Mouse (Mus musculus) R1 (cell line): Measurements from ENCODE around the gene Tmem221.
A peak's percentile ranks its signal among the peaks of the same experiment; 100 is the strongest.

Source experiments
- DNase-seq: peaks from one replicate; pipeline ENCODE4 v3.0.0-alpha.2; 2018; ENCODE audit warnings: low read depth, low spot score

The Tmem221 gene

GRCm38 (mm10) chr8:71552770-71553169 lies 5.9 kb downstream of the Tmem221 start:
- no peak for DNase-seq

DNA sequence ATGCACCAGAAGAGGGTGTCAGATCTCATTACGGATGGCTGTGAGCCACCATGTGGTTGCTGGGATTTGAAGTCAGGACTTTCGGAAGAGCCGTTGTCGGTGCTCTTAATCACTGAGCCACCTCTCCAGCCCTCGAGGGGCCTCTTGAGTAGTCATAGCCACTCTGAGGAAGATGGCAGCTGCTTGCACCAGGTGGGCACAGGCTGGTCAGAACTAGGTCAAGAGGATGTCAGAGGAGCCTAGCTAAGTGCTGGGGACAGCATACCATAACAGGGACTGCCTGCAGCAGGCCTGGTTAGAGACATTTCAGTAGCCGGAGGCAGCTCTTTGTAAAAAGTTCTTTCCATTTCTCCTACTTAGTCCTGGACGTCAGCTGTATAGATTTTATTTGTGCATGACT lies 7.9 kb downstream of the Tmem221 start:
- DNase-seq, result no peak

GRCm38 (mm10) chr8:71547590-71547989 lies 11.1 kb downstream of the Tmem221 start:
- DNase-seq, result no peak

DNA sequence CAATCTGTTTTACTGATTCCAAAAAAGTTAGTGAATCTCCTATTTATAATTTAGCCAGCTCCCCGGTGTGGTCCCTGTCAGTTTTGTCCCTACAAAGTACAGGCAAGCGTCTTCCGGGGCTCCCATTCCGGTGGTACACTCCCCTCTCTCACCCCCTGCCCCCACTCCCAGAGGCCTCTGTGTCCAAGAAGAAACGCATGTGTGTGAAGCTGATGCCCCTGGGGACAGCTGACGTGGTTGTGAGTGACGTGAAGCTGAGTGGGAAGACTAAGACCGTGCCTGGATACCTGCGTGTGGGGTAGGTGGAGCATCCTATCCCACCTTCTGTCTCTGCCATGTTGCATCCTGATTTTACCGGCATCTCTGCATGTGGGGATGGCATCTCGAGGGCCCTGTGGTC lies 13.6 kb downstream of the Tmem221 start:
- DNase-seq, result no peak

DNA sequence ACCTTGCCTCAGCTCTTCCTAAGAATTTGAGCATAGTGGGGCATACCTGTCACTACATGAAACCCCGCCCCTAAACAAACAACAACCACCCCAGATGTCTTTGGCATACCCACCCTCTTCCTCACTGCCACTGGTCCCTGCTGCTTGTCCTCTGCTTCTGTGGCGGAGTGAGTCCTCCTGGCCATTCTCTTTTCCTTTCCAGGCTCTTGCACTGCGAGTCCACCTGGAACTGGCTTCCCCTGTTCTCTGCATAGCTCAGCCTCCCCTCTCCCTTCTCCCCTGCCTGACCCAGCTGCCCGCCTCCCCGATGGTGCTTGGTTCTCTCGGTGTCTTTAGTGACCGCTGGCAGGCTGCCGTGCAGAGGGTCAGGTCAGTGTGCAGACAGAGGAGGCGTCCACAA lies 14.9 kb downstream of the Tmem221 start:
- no peak for DNase-seq

- peak; percentile 100 for DNase-seq
Observed at GRCm38 (mm10) chr8:71542632-71543343, 15.9 kb downstream of the Tmem221 start, which contains the start of gene Mvb12a. Gene Mvb12a (plus strand): TSS chr8:71542922.

DNA sequence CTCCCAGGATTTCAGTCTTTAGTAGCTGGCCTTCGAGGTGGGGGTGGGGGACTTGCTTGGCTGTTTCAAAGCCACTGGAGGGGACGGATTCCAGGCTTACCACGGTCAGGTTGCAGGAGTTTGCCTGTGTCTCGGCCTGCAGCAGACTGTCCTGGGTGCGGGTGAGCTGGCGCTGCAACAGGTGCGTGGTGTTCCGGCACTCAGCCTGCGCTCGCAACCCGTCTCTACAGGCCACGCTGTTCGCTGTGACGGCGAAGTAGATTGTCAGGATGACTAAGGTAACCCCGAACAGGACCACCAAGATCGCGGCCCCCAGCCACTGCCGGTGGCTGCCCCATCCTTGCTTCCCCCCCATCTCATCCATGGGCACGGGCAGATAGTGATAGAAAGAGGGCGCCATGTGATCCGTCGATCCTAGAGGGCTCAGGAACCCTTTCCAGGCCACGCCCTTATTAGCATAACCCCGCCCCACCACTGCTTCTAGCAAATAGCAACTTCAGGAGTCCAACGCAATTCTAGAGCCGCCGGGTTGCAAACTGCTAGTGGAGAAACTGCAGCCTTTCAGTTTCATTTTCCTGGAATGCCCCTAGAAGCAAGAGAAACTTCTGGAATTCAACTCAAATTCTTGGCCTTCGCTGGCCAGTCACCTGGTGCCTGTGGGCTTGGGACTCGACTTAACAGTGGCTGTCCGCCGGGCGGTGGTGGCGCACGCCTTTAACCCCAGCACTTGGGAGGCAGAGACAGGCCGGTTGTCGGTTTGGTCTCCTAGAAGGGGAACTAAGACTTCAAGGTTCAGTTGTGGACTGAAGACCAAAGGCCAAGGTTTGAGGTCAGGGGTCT lies 21.4 kb downstream of the Tmem221 start, which contains the start of gene Bst2:
Gene Bst2 (minus strand): TSS at position 429 of the 840 bp plus-strand sequence.
- peak; percentile 97 for DNase-seq

DNA sequence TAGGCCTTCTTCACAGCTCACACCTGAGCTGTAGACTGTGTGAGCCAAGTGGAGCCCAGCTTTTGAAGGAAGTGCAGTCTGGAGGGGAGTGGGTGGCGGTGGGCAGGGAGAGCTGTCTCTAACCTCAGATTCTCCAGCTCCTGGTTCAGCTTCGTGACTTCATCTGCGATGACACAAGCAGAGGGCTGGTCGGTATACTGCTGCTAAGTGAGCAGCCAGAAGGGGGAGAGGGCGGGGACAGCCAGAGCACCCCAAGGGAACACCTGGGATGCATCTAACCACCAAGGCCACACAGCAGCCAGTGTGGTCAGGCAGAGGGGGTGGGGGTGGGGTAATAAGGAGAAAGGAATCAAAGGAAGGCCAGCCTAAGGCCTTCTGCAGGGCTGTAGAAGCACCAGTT lies 23.0 kb downstream of the Tmem221 start:
- DNase-seq, result no peak

- DNase-seq, result no peak
Observed at GRCm38 (mm10) chr8:71534263-71534810, 24.3 kb downstream of the Tmem221 start.

GRCm38 (mm10) chr8:71530735-71531467 lies 27.8 kb downstream of the Tmem221 start:
- DNase-seq, result peak; percentile 89

DNA sequence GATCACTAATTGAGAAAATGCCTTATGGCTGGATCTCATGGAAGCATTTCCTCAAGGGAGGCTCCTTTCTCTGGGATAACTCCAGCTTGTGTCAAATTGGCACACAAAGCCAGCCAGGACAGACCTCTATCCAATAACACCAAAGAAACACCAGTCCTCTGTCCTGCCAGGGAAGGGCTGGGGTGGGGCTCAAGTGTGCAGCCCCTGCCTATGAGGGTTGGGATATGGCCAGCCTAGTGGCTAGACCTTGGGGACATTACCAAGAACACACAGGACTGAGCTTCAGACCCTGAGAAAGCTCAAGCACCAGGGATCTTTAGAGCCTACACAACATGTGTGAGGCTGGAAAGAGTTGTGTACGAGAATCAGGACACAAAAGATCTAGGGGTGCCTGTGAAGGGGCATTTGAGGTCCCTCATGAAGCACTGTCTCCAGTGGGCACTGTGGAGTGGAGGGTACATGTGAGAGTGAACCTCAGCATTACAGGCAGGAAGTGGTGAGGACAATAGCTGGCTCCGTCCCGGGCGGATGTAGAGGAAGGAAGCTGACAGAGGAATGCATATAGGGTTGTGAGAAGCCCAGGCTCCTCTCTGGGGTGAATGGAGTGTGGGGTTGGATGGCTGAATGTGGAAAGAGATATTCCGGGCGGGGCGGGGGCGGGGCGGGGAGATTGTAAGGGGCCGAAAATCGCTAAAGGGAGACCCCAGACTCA lies 30.2 kb downstream of the Tmem221 start:
- peak; percentile 76 for DNase-seq

DNA sequence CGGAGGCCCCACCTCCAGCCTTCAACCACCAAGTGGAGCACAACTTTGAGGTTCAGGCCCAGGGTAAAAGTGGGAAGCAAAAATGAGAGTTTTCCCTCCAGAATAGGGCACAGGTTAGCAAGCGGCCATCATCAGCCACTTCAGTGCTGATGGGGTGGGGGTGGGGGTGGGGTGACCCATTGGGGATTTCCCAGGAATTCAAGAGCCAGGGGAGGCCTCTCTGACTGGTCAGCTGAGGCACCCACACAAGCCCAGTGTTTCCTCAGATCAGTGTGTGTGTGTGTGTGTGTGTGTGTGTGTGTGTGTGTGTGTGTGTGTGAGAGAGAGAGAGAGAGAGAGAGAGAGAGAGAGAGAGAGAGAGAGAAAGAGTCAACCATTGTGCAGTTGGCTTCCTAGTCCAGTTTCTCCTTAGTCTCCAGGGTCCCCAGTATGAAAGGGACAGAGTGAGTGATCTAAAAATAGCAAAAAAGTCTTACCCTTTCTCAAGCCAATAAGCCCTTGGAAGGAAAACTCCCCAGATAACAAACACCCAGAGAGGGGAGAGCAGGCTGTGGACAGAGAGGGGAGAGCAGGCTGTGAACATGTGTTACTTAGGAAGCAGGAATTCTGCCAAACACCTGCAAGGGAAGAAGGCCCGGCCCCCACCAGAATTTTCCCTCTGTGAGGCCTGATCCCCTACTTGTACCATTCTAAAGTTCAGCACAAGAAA lies 31.4 kb downstream of the Tmem221 start:
- no peak for DNase-seq

DNA sequence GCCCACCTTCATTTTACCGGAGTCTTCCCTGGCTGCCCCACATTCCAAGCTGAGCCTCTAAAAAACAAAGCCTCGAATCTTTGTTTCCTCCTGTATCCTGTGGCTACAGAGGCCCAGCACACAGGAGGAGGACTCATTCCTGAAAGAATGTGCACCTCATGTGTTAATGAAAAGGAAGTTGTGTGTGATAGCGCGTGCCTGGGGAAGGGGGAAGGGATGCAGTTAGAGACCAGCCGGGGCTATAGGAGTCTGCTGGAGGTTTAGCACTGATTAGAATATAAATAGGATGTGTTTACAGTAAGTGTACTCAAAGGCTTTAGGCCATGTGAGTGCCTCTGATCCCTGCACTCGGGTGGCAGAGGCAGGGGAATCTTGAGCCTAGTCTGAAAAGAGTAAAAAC lies 32.4 kb downstream of the Tmem221 start:
- DNase-seq, result peak; percentile 98

DNA sequence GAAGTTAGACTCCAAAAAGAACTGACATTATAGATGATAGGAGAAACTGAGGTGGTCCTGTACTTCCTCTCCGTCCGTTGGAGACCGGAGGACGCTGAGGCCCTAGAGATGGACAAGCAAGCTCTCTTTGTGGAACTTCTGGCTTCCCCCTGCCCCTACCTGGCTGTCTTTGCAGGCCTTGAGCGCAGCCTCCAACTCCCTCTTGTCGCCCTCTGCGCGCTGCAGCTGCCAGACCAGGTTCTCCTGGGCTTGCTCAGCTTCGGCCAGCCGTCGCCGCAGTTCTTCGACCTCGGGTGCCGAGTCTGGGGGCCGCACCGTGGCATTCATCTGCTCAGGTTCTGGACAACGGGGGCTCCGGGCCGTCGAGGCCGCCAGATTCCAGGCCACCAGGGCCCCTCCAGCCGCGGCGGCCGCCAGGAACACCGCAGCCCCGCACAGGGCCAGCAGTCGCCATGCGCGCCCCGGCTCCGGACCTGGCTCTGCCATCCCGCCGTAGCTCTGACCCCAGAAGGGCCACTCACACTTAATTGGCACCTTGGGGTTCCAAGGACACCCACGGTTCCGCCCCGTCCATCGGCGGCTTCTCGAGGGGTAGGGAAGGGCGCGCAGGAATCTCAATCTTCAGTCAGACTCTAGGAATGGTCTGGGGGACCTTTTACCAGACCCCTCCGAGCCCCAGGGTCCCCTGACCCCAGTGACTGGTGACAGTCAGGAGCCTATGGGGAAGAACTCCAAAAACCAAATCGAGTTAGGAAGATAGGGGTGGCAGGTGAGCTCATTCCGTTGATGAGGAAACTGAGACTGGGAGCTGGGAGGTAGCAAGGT lies 33.2 kb downstream of the Tmem221 start, which contains the start of gene Ccdc194:
Gene Ccdc194 (minus strand): TSS at position 486 of the 825 bp plus-strand sequence.
- DNase-seq, result no peak

DNA sequence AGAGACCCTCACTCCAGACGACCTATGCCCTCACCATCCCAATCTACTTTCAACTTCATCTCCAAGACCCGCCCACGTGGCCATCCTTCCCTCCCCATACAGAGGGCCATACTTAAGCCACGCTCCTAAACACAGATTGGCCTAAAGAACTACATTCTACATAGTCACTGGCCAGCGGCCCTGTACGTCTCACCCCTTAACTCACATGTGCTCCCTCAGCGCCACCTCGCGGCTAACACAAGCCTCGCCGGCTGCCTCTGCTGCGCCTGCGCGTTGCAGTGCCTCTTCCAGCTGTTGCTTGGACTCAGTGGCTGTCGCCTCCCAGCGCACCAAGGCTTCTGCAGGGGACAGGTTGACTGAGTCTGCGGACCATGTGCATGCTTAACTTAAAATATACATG lies 37.0 kb downstream of the Tmem221 start:
- peak; percentile 98 for DNase-seq

- peak; percentile 78 for DNase-seq
Observed at GRCm38 (mm10) chr8:71519037-71519825, 39.4 kb downstream of the Tmem221 start.

DNA sequence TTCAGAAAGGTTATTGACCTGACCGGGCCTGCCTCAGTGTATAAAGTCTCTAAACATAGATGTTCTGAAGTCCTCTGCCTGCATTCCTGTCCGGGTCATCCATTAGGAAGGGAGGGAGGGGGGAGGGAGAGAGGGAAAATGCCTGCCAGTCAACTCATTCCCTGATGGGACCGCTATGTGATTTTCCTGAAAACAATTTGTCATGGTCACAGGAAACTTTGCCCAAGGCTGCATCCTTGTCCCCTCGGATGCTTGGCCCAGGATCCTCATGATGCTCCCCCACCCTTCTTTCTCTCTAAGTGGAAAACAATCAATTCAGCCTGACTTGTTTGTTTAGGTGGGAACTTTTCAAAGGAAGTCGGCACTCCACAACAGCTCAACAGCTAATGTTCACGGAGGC lies 41.9 kb downstream of the Tmem221 start:
- DNase-seq, result no peak

DNA sequence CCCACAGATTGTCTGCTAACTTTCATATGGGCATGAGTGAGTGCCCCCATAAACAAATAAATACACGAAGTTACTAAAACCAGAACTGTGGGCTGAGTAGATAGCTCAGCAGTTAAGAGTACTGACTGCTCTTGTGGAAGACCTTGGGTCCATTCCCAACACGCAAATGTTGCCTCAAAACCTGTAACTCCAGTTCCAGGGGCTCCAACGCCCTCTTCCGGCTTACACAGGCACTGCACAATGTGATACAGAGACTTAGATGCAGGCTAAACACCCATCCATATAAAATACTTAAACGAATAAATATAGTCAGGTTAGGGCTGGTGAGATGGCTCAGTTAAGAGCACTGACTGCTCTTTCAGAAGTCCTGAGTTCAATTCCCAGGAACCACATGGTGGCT lies 43.6 kb downstream of the Tmem221 start:
- peak; percentile 67 for DNase-seq
